Mouse (Mus musculus) liver, postnatal 0 days (tissue): ENCODE results near the gene Fbxo44.

ENCODE experiments used
- CTCF ChIP-seq: sonication (generic); IDR thresholded peaks from 2 replicates; pipeline ENCODE4 v1.5.1; 2016; ENCODE audit warnings: antibody characterized with exemption, low read depth
- EP300 ChIP-seq: IDR thresholded peaks from 2 replicates; pipeline ENCODE4 v1.6.1; 2016; ENCODE audit warnings: antibody characterized with exemption, low read depth, mild to moderate bottlenecking

DNA sequence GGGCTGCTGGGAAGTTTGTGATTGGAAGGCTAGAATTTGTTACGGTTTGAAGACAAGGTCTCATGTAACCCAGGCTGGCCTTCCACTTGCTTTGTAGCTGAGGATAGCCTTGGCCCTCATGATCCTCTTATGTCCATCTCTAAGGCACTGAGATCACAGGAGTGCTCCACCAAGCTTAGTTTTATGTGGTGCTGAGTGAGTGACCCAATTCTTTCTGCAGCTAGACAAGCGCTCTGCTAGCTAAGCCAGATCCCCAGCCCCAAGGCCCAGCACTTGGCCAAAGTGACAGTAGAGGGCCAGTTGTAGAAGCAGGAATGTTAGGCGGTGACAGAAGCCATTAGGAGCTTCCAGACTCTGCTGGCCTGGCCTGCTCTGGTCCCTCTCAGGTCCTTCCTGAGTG lies 56.1 kb downstream of the Fbxo44 start:
- TF ChIP-seq CTCF (no peak), EP300 (no peak)
